Mouse (Mus musculus) liver, embryonic 14.5 days (tissue): ENCODE measurements around the gene Epha8.

Source experiments
- CTCF ChIP-seq: IDR thresholded peaks from 2 replicates; pipeline ENCODE4 v1.5.1; 2016; ENCODE audit warnings: antibody characterized with exemption, low read depth, control low read depth
- EP300 ChIP-seq: IDR thresholded peaks from 2 replicates; pipeline ENCODE4 v1.6.1; 2016; ENCODE audit warnings: antibody characterized with exemption, low read depth

- TF ChIP-seq CTCF (no peak), EP300 (no peak)
These were observed 3.5 kb upstream of the Epha8 start for GRCm38 (mm10) chr4:136960068-136960467.
